Mouse (Mus musculus) MEL (cell line): ENCODE results near the gene Pacsin2. TPM values are rescaled to one million over a fixed set of nuclear protein-coding genes. Genes with fewer than 3 reads are reported as not detected.
"Not testable (repeated sequence)": the region's sequence is repeated elsewhere in the genome, so short reads cannot be mapped to it uniquely, and the experiment has no call there.

Experiments used
- DNase-seq: peaks from one replicate; pipeline ENCODE4 v3.0.0; 2011; ENCODE audit warnings: low read depth, low spot score
- H3K27ac ChIP-seq: 2 replicates; pipeline ENCODE4 v1.5.1; 2012; ENCODE audit warnings: low read depth, mild to moderate bottlenecking, control low read depth, low read length, moderate library complexity; ENCODE audit not compliant: control insufficient read depth
- H3K27me3 ChIP-seq, 2 experiments: fragments of 150-350 bp in 1 of 2; sonication (generic) in 1 of 2; 2 replicates each; pipeline ENCODE4 v1.6.1; 2012; ENCODE audit warnings: low read length in 2 of 2, mild to moderate bottlenecking in 2 of 2, improper control_type of control experiment in 1 of 2, moderate library complexity in 1 of 2; ENCODE audit not compliant: insufficient read depth in 2 of 2, control insufficient read depth in 1 of 2
- H3K36me3 ChIP-seq, 2 experiments: 2 replicates each; pipeline ENCODE4 v1.6.1; 2012 to 2014; ENCODE audit warnings: low read length in 2 of 2, improper control_type of control experiment in 1 of 2, inconsistent platforms in 1 of 2, mild to moderate bottlenecking in 1 of 2; ENCODE audit not compliant: insufficient read depth in 2 of 2, control insufficient read depth in 1 of 2
- H3K4me1 ChIP-seq, 2 experiments: fragments of 150-350 bp in 1 of 2; sonication (generic) in 1 of 2; 2 replicates each; pipeline ENCODE4 v1.6.1; 2012; ENCODE audit warnings: low read length in 2 of 2, improper control_type of control experiment in 1 of 2, mild to moderate bottlenecking in 1 of 2; ENCODE audit not compliant: insufficient read depth in 2 of 2, control insufficient read depth in 1 of 2
- H3K4me3 ChIP-seq, 2 experiments: fragments of 150-350 bp in 1 of 2; sonication (generic) in 1 of 2; 2 replicates each; pipeline ENCODE4 v1.5.1; 2012; ENCODE audit warnings: low read depth in 2 of 2, low read length in 2 of 2, mild to moderate bottlenecking in 2 of 2, moderate library complexity in 2 of 2, control low read depth in 1 of 2, improper control_type of control experiment in 1 of 2; ENCODE audit not compliant: control insufficient read depth in 1 of 2, insufficient read depth in 1 of 2
- H3K79me2 ChIP-seq: 2 replicates; pipeline ENCODE4 v1.6.1; 2012; ENCODE audit warnings: mild to moderate bottlenecking, low read length, moderate library complexity; ENCODE audit not compliant: control insufficient read depth, poor library complexity, insufficient read depth
- H3K9ac ChIP-seq: 2 replicates; pipeline ENCODE4 v1.6.1; 2012; ENCODE audit warnings: low read depth, mild to moderate bottlenecking, control low read depth, low read length, moderate library complexity; ENCODE audit not compliant: control insufficient read depth, poor library complexity, severe bottlenecking
- H3K9me3 ChIP-seq: fragments of 150-350 bp; sonication (generic); replicated peaks from 2 replicates; pipeline ENCODE4 v1.6.1; 2012; ENCODE audit warnings: mild to moderate bottlenecking, low read length, improper control_type of control experiment, moderate library complexity; ENCODE audit not compliant: insufficient read depth
- BHLHE40 ChIP-seq: IDR thresholded peaks from 2 replicates; pipeline ENCODE4 v1.6.1; 2012; ENCODE audit warnings: low read depth, mild to moderate bottlenecking, inconsistent platforms, low read length, improper control_type of control experiment, borderline replicate concordance
- EP300 ChIP-seq, 2 experiments: IDR thresholded peaks; 2 replicates each; pipeline ENCODE4 v1.6.1; 2011; ENCODE audit warnings: improper control_type of control experiment in 2 of 2, low read length in 2 of 2, low read depth in 1 of 2, mild to moderate bottlenecking in 1 of 2
- GABPA ChIP-seq: IDR thresholded peaks from 2 replicates; pipeline ENCODE4 v1.6.1; 2012; ENCODE audit warnings: low read depth, mild to moderate bottlenecking, inconsistent platforms, low read length, improper control_type of control experiment, moderate library complexity
- HCFC1 ChIP-seq: IDR thresholded peaks from 2 replicates; pipeline ENCODE4 v1.6.1; 2012; ENCODE audit warnings: low read depth, mild to moderate bottlenecking, inconsistent platforms, low read length, improper control_type of control experiment, moderate library complexity
- JUND ChIP-seq: IDR thresholded peaks from 2 replicates; pipeline ENCODE4 v1.6.1; 2011; ENCODE audit warnings: low read depth, mild to moderate bottlenecking, improper control_type of control experiment, low read length
- KAT2A ChIP-seq: conservative IDR thresholded peaks from 2 replicates; pipeline ENCODE4 v1.6.1; 2012; ENCODE audit warnings: low read depth, low read length, improper control_type of control experiment, inconsistent platforms
- MAFK ChIP-seq: IDR thresholded peaks from 2 replicates; pipeline ENCODE4 v1.6.1; 2011; ENCODE audit warnings: low read depth, mild to moderate bottlenecking, low read length, improper control_type of control experiment, borderline replicate concordance
- NELFE ChIP-seq: IDR thresholded peaks from 2 replicates; pipeline ENCODE4 v1.6.1; 2011; ENCODE audit warnings: low read depth, low read length, improper control_type of control experiment
- POLR2AphosphoS2 ChIP-seq: IDR thresholded peaks from 2 replicates; pipeline ENCODE4 v1.6.1; 2011; ENCODE audit warnings: low read length, improper control_type of control experiment
- POLR2AphosphoS5 ChIP-seq: IDR thresholded peaks from 2 replicates; pipeline ENCODE4 v1.6.1; 2012; ENCODE audit warnings: low read depth, borderline replicate concordance, mild to moderate bottlenecking, inconsistent platforms, low read length, moderate library complexity, mixed read lengths
- RAD21 ChIP-seq: IDR thresholded peaks from 2 replicates; pipeline ENCODE4 v1.6.1; 2011; ENCODE audit warnings: mild to moderate bottlenecking, low read depth, low read length, improper control_type of control experiment
- RCOR1 ChIP-seq: IDR thresholded peaks from 2 replicates; pipeline ENCODE4 v1.6.1; 2012; ENCODE audit warnings: low read depth, mild to moderate bottlenecking, inconsistent platforms, low read length, improper control_type of control experiment
- SIN3A ChIP-seq: IDR thresholded peaks from 2 replicates; pipeline ENCODE4 v1.6.1; 2012; ENCODE audit warnings: low read length, improper control_type of control experiment, inconsistent platforms
- TCF12 ChIP-seq: IDR thresholded peaks from 2 replicates; pipeline ENCODE4 v1.6.1; 2014; ENCODE audit warnings: low read depth, mild to moderate bottlenecking, inconsistent platforms, low read length, improper control_type of control experiment, moderate library complexity
- ZC3H11A ChIP-seq: IDR thresholded peaks from 2 replicates; pipeline ENCODE4 v1.6.1; 2012; ENCODE audit warnings: low read depth, mild to moderate bottlenecking, inconsistent platforms, low read length, improper control_type of control experiment
- ZKSCAN1 ChIP-seq: IDR thresholded peaks from 2 replicates; pipeline ENCODE4 v1.6.1; 2012; ENCODE audit warnings: low read depth, mild to moderate bottlenecking, inconsistent platforms, low read length, improper control_type of control experiment, moderate library complexity
- ZNF384 ChIP-seq: IDR thresholded peaks from 2 replicates; pipeline ENCODE4 v1.6.1; 2012; ENCODE audit warnings: low read depth, mild to moderate bottlenecking, inconsistent platforms, low read length, improper control_type of control experiment
- polyA plus RNA-seq, 2 experiments: library from polyadenylated mRNA; stranded (reverse) in 1 of 2; unstranded in 1 of 2; fragments of >175 nt in 1 of 2; fragments of >200 nt in 1 of 2; gene quantifications; 2 replicates each; pipeline versions ENCODE4 v1.2.1 to v1.2.4; 2012; ENCODE audit warnings: low replicate concordance in 2 of 2, low read depth in 1 of 2; ENCODE audit not compliant: insufficient read length in 2 of 2, insufficient read depth in 1 of 2, missing spikeins in 1 of 2
- total RNA-seq: library from RNA; depleted of rRNA; stranded (reverse); fragments of 300-350 nt; gene quantifications from 2 replicates; pipeline ENCODE4 v1.2.3, GENCODE M21; 2012

The Pacsin2 gene
- total and polyA plus RNA-seq, 3 experiments, result 58.7 to 425 (median 103) TPM

GRCm38 (mm10) chr15:83407502-83407901 is 56.9 kb downstream of the Pacsin2 start:
- H3K9ac ChIP-seq, result no peak overlapping the region
- TF ChIP-seq BHLHE40 (no peak), RAD21 (no peak), NELFE (no peak), HCFC1 (no peak), POLR2AphosphoS2 (no peak), TCF12 (no peak), ZNF384 (no peak), EP300 (IDR thresholded peaks at IDR 0.05; ENCODE audit: low read depth in 1 of 2, low read length in 2 of 2) (no peak)
- TF ChIP-seq, all 39 proteins: peak for 0
- Histone ChIP-seq H3K4me3 (no peak overlapping the region), H3K36me3 (peaks cover 0 to 5% of the 10 kb centered on the region in 2 experiments; a peak in 3 of 4 replicates), H3K4me1 (0 out of 4 replicates have a peak, but pooled peaks cover 0 to 8% of the 10 kb centered on the region in 2 experiments), H3K79me2 (peaks cover 3% of the 10 kb centered on the region; the same call in 1 of the 2 replicates), H3K27ac (no peak overlapping the region), H3K27me3 (no peaks in the 10 kb centered on the region), H3K9me3 (no peaks in the 10 kb centered on the region)
- no peak for DNase-seq

GRCm38 (mm10) chr15:83405866-83406265 is 58.5 kb downstream of the Pacsin2 start:
- not testable (repeated sequence) for H3K4me1 ChIP-seq, H3K79me2 ChIP-seq, H3K9ac ChIP-seq, H3K27me3 ChIP-seq, H3K9me3 ChIP-seq, DNase-seq, H3K4me3 ChIP-seq, H3K36me3 ChIP-seq, H3K27ac ChIP-seq

- H3K4me3 ChIP-seq, result no peak overlapping the region
- no peaks in the 10 kb centered on the region for H3K27me3 ChIP-seq
- H3K4me1 ChIP-seq, result 0 out of 4 replicates have a peak, but pooled peaks cover 0 to 8% of the 10 kb centered on the region in 2 experiments
- no peaks in the 10 kb centered on the region for H3K9me3 ChIP-seq
- no peak overlapping the region for H3K27ac ChIP-seq
- DNase-seq, result peak; percentile 55
- H3K36me3 ChIP-seq, result peaks cover 2 to 5% of the 10 kb centered on the region in 2 experiments; a peak in 3 of 4 replicates
- TF ChIP-seq KAT2A, result no peak
- no peak for TF ChIP-seq POLR2AphosphoS5
- TF ChIP-seq RCOR1, result no peak
- TF ChIP-seq GABPA, result no peak
- TF ChIP-seq MAFK, result no peak
- TF ChIP-seq ZKSCAN1, result no peak
- no peak for TF ChIP-seq SIN3A
- TF ChIP-seq JUND, result no peak
- no peak for TF ChIP-seq ZC3H11A
- TF ChIP-seq HCFC1, result no peak
- H3K9ac ChIP-seq, result no peak overlapping the region
- peaks cover 3% of the 10 kb centered on the region; the same call in 1 of the 2 replicates for H3K79me2 ChIP-seq
Measured at GRCm38 (mm10) chr15:83404008-83404407, 60.4 kb downstream of the Pacsin2 start.
